Mouse (Mus musculus): ENCODE results near the gene Unc45b.

Unc45b gene

DNA sequence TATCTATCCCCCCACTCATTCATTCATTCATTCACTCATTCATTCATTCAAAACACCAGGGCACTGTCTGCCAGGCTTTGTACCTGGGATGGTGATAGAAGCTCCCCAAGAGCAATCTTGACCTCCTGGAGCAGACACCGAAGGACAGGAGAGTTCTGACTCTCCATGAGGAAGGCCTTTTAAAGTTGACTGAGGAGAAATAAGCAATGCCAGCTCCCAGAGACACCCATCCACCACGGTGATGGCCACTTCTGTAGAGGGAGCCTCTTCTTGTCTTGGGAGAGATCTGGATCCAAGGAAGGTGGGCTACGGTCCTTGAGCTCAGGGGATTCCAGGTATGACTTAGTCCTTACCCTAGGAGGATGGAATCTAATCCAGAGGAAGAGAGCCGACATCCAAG lies at the start of gene Unc45b:
TSS of gene Unc45b (plus strand) at position 301 of the 400 bp plus-strand sequence.
- DNase-seq (ENCODE audit: extremely low spot score), result no peak

- DNase-seq (ENCODE audit: extremely low spot score), result no peak
Observed at GRCm38 (mm10) chr11:82860759-82861158, 49.6 kb upstream of the Unc45b start.

DNA sequence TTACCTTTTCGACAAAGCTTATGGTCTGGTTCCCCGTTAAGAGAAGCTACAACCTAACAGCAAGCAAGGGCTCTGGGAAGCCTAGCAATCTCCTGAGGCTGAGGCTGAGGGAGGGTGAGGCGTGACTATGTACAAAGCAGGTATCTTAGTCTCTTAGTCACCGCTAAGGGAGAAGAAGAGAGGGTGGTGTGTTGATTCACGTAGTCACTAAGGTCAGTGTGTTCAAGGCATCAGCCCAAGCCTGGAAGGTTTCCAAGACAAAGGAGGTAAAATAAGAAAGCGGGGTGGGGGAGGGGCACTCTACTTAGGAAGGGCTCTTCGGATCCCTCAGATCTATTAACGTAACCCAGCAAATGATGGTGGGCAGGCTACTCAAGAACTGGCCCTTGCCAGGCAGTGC lies 48.8 kb upstream of the Unc45b start:
- no peak for DNase-seq (ENCODE audit: extremely low spot score)

DNA sequence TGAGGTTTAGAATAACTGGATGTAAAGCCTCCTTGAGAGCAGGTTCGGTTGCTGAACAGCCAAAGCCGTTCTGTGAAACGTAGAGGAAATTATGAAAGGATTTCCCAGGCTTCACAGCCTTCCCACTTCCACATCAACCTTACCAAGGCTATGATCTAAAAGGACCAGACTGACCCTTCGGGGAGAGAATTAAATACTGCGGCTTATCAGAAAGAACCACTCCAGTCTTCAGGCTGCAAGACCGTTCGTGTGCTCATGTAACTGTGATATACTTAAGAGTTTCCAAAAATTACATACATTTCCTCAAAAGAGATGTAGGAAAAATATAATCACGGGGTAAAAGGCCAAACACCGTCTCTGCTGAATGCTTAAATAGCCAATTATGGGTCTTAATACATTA lies 47.7 kb upstream of the Unc45b start:
- no peak for DNase-seq (ENCODE audit: extremely low spot score)

- no peak for DNase-seq (ENCODE audit: extremely low spot score)
Observed at GRCm38 (mm10) chr11:82863059-82863458, 47.3 kb upstream of the Unc45b start.

DNA sequence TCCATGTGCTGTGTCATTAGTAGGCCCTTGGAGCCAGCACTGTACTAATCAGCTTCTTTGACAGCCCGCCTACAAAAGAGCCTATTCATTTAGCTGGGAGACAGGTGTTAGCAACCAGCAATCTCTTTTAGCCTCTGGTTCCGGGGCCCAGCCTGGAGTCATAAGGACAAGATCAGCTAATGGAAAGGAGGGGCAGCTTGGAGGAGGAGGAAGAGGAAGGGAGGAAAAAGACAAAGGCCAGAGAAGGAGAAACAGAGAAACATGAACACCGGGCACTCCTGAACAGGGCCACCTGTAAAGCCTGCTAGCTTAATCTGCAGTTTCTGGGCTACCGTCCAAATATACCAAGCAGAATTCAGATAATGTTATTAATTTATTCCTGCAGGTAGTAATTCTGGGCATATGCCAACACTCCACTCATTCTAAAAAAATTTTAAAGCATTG lies 46.8 kb upstream of the Unc45b start:
- no peak for DNase-seq (ENCODE audit: extremely low spot score)

DNA sequence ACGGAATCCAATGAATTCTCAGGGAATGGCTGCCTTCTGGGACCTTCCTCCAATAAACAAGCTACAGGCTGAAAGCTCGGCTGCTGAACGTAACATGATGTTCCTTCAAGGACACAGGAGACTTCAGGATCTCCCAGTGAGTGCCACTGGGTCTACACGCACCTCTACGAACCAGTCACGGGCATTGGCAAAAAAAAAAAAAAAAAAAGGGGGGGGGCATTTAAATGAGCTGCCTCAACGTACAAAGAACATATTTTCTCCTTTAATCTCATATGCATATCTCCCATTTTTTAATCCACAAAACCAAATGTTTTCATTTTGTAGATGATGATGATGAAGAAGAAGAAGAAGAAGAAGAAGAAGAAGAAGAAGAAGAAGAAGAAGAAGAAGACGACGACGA lies 44.4 kb upstream of the Unc45b start:
- no peak for DNase-seq (ENCODE audit: extremely low spot score)

DNA sequence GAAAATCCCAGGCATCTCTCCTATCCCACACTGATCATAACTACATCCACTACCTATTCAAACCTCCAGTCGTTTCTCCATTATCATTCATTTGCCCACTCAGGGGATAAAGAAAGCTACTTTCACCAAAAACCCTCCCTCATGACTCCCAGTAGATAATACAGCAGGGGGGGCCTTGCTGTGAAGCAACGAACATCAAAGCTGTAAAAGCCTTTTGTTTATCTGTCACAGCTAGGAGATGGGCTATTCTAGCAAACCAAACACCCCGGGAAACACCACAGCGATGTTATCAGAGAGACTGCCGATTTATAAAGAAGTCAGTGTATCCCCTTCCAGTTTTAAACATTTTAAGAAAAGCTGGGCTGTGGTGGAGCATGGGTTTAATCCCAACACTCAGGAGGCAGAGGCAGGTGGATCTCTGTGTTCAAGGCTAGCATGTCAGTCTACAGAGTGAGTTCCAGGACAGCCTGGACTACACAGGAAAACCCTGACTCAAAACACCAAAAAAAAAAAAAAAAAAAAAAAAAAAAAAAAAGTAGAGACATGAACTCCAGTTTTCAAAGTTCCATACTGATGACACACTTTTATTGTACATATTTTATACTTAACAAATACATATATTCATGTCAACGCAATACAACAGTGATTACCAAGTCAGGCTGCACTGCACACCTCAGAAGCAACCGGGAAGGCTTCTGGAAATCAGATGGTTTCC lies 43.3 kb upstream of the Unc45b start:
- no peak for DNase-seq (ENCODE audit: extremely low spot score)

GRCm38 (mm10) chr11:82867956-82868355 lies 42.4 kb upstream of the Unc45b start:
- DNase-seq (ENCODE audit: extremely low spot score), result no peak

GRCm38 (mm10) chr11:82869506-82870172 lies 40.7 kb upstream of the Unc45b start:
- DNase-seq (ENCODE audit: extremely low spot score), result no peak

- DNase-seq (ENCODE audit: extremely low spot score), result peak; percentile 54
Observed at GRCm38 (mm10) chr11:82870173-82871030, 39.9 kb upstream of the Unc45b start.

DNA sequence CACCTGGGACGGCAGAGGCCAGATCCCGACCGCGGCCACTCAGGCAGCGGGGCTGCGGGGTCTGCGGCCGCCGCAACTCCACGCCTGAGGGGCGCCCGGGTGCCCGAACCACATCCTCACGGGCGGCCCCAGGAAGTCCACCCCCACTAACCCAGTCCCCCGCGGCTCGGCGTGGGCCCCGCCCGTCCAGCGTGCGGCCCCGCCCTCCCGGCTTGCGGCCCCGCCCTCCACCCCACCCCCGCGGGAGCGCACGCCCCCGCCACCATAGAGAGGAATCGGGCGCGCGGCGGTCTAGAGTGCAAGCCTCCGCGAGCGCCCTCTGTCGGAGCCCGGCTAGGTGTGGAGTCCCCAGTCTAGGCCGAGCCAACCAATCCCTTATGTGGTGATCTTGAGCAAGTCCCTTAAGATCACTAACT lies 39.3 kb upstream of the Unc45b start, which contains the start of gene Rffl:
TSS of gene Rffl (minus strand) at position 180 of the 416 bp plus-strand sequence.
- peak; percentile 91 for DNase-seq (ENCODE audit: extremely low spot score)

- no peak for DNase-seq (ENCODE audit: extremely low spot score)
Observed at GRCm38 (mm10) chr11:82874924-82875323, 35.4 kb upstream of the Unc45b start.

DNA sequence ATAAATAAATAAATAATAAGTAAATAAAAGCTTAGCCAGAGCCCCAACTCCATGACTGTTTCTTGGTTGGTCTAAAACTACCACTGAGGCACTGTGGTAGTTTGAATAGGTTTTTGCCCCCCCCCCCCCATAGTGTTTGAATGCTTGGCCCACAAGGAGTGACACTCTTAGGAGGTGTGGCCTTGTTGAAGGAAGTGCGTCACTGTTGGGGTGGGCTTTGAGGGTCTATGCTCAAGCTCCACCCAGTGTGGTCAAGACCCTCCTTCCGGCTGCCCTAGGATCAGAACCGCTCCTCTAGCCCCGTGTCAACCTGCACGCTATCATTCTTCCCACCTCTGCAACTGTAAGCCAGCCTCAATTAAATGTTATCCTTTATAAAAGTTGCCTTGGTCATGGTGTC lies 34.7 kb upstream of the Unc45b start:
- DNase-seq (ENCODE audit: extremely low spot score), result no peak

GRCm38 (mm10) chr11:82877726-82878344 lies 32.5 kb upstream of the Unc45b start:
- no peak for DNase-seq (ENCODE audit: extremely low spot score)

DNA sequence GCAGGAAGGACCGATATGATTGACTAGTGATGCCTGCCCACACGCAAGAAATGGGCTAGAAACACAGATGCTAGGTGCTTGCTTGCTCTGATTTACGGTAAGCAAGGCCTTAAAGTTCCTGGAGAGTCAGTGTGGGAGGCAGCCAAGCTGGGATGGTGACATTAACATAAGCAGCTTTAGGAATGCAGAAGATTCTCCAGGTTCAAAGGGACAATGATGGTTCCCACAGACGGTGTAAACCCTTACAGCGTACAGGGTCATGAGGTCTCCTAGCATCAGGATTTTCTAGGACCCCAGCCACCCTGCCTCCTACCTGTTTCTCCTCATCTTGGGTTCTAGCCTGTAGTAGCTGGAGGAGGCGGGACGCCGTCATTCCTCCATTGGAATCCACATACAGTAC lies 27.2 kb upstream of the Unc45b start:
- DNase-seq (ENCODE audit: extremely low spot score), result no peak

DNA sequence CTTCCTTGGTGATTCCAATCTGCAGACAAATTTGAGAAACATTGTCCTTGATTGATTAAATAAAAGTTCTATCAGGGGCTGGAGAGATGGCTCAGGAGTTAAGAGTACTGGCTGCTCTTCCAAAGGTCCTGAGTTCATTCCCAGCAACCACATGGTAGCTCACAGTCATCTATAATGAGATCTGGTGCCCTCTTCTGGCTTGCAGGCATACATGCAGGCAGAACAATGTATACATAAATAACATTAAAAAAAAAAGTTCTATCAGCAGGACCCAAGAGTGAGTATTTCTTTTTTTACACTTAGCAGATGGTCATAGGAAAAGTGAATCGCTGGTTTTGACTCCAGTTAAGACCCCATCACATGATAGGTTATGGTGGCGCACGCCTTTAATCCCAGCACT lies 23.8 kb upstream of the Unc45b start:
- no peak for DNase-seq (ENCODE audit: extremely low spot score)

DNA sequence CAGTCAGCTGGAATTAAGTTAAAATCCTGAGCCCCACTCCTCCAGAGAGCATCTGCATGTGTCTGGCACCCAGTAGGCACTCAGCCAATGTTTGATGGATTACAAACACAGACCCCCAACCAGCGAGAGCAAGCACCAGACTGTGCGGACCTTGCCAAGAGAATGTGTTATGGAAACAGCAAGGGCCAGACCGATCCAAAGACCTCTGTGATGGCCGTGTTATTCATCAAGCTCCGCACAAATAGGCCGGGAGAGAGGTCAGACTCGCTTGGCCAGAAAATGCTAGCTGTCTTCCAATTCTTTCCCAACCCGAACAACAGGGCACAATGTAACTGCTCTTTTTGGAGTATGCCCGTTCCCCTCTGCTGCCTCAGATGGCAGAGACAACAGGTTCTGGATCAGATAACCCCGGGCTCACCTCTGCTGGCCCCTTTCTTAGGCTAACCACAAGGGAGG lies 21.8 kb upstream of the Unc45b start:
- DNase-seq (ENCODE audit: extremely low spot score), result no peak

GRCm38 (mm10) chr11:82889524-82890341 lies 20.6 kb upstream of the Unc45b start:
- no peak for DNase-seq (ENCODE audit: extremely low spot score)

DNA sequence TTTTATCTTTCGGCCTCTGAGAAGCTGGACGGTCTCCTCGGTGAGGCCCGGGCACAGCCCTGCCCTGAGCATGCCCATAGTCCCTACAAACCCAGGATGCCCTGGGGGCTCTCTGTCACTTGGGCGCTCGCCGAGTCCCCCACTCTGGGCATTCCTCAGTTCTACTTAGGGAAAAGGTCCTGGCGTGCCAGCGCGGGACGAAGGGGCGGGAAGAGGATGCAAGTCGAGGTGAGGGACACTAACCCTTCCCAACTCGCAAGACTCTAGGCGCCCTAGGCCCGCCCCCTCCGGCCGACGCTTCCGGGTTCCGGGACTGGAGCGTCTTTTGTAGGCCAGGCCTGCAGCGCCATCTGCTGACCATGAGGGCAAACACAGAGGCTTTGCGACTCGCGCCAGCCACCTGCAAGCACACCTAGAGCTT lies 20.0 kb upstream of the Unc45b start, which contains the start of gene Rad51d:
TSS of gene Rad51d (minus strand) at position 273 of the 421 bp plus-strand sequence.
- DNase-seq (ENCODE audit: extremely low spot score), result peak; percentile 94

DNA sequence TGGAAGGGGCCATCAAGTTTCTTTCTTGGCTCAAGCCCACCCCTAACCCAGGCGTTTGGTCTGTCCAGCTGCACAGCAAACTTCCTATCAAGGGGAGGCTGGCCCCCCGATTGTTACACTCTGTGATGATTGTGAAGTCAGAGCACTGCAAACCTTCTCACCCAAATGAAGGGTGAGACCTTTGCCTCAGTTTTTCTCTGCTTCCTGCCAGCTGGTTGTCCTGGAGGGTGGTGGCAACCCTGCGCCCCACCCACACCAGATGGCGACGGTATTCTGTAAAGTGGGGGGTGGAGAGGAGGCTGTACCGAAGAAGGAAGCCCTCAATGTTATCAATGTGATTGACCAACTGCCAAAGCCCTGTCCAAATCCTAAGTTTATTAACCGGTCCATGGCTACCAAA lies 18.4 kb upstream of the Unc45b start, which contains the start of gene Fndc8:
TSS of gene Fndc8 (plus strand) at position 189 of the 400 bp plus-strand sequence.
- DNase-seq (ENCODE audit: extremely low spot score), result no peak
